Mouse (Mus musculus): ENCODE measurements at regions not wholly inside any gene's neighbourhood (a gene's known extent, or its start where the extent isn't known, plus 50 kb on each side); places are given as distances from the start of the nearest gene placed in this dataset.

GRCm38 (mm10) chr2:172728240-172728821 is 178.9 kb downstream of the Tfap2c start:
- H3K4me3 ChIP-seq (ENCODE audit: low read depth, low read length) = peak overlapping the region; percentile 23
- peak overlapping the region; percentile 43 for H3K4me2 ChIP-seq (ENCODE audit: low read depth, low read length)
- 2% methylated on average over 48 of the region's 53 CpGs for WGBS (ENCODE audit: insufficient replicate concordance)
- ATAC-seq (ENCODE audit: low read depth) = no peak
- no peak overlapping the region for H3K9ac ChIP-seq (ENCODE audit: low read depth, low read length)
- H3K27ac ChIP-seq (ENCODE audit: low read length) = no peak overlapping the region
- no peaks in the 10 kb centered on the region for H3K4me1 ChIP-seq (ENCODE audit: control insufficient read depth, low read depth, low read length)
- no peaks in the 10 kb centered on the region for H3K9me3 ChIP-seq (replicated peaks; ENCODE audit: control insufficient read depth, low read length)
- peaks cover 67% of the 10 kb centered on the region for H3K27me3 ChIP-seq (ENCODE audit: control insufficient read depth, insufficient read depth, low read depth, low read length)
- no peaks in the 10 kb centered on the region for H3K36me3 ChIP-seq (ENCODE audit: control insufficient read depth, insufficient read depth)

- Histone ChIP-seq H3K4me1 (ENCODE audit: control insufficient read depth, low read depth, low read length) (no peaks in the 10 kb centered on the region), H3K9me3 (replicated peaks; ENCODE audit: control insufficient read depth, low read length) (no peaks in the 10 kb centered on the region), H3K27me3 (ENCODE audit: control insufficient read depth, insufficient read depth, low read depth, low read length) (peaks cover 73% of the 10 kb centered on the region), H3K27ac (ENCODE audit: low read length) (no peak overlapping the region), H3K4me2 (ENCODE audit: low read depth, low read length) (no peak overlapping the region), H3K36me3 (ENCODE audit: control insufficient read depth, insufficient read depth) (no peaks in the 10 kb centered on the region), H3K9ac (ENCODE audit: low read depth, low read length) (no peak overlapping the region), H3K4me3 (ENCODE audit: low read depth, low read length) (no peak overlapping the region)
- no peak for ATAC-seq (ENCODE audit: low read depth)
- 39% methylated on average over 4 of the region's 4 CpGs for WGBS (ENCODE audit: insufficient replicate concordance)
These were observed 179.8 kb downstream of the Tfap2c start for GRCm38 (mm10) chr2:172729151-172729550.

GRCm38 (mm10) chr2:172729741-172730140 is 180.3 kb downstream of the Tfap2c start:
- no peaks in the 10 kb centered on the region for H3K9me3 ChIP-seq (replicated peaks; ENCODE audit: control insufficient read depth, low read length)
- no peak overlapping the region for H3K27ac ChIP-seq (ENCODE audit: low read length)
- 51% methylated on average over 9 of the region's 9 CpGs for WGBS (ENCODE audit: insufficient replicate concordance)
- H3K4me2 ChIP-seq (ENCODE audit: low read depth, low read length) = no peak overlapping the region
- no peak overlapping the region for H3K9ac ChIP-seq (ENCODE audit: low read depth, low read length)
- H3K27me3 ChIP-seq (ENCODE audit: control insufficient read depth, insufficient read depth, low read depth, low read length) = peaks cover 77% of the 10 kb centered on the region
- no peak for ATAC-seq (ENCODE audit: low read depth)
- no peaks in the 10 kb centered on the region for H3K36me3 ChIP-seq (ENCODE audit: control insufficient read depth, insufficient read depth)
- no peaks in the 10 kb centered on the region for H3K4me1 ChIP-seq (ENCODE audit: control insufficient read depth, low read depth, low read length)
- no peak overlapping the region for H3K4me3 ChIP-seq (ENCODE audit: low read depth, low read length)

- Histone ChIP-seq H3K9ac (ENCODE audit: low read depth, low read length) (no peak overlapping the region), H3K27me3 (ENCODE audit: control insufficient read depth, insufficient read depth, low read depth, low read length) (peaks cover 80% of the 10 kb centered on the region), H3K27ac (ENCODE audit: low read length) (no peak overlapping the region), H3K9me3 (replicated peaks; ENCODE audit: control insufficient read depth, low read length) (no peaks in the 10 kb centered on the region), H3K36me3 (ENCODE audit: control insufficient read depth, insufficient read depth) (no peaks in the 10 kb centered on the region), H3K4me1 (ENCODE audit: control insufficient read depth, low read depth, low read length) (no peaks in the 10 kb centered on the region), H3K4me3 (ENCODE audit: low read depth, low read length) (no peak overlapping the region), H3K4me2 (ENCODE audit: low read depth, low read length) (no peak overlapping the region)
- WGBS (ENCODE audit: insufficient replicate concordance) = 3% methylated on average over 18 of the region's 18 CpGs
- ATAC-seq (ENCODE audit: low read depth) = no peak
These were observed 182.0 kb downstream of the Tfap2c start for GRCm38 (mm10) chr2:172731408-172731807.

GRCm38 (mm10) chr2:172732453-172733210 is 183.2 kb downstream of the Tfap2c start:
- H3K36me3 ChIP-seq (ENCODE audit: control insufficient read depth, insufficient read depth) = no peaks in the 10 kb centered on the region
- 6% methylated on average over 19 of the region's 19 CpGs for WGBS (ENCODE audit: insufficient replicate concordance)
- no peak for ATAC-seq (ENCODE audit: low read depth)
- H3K4me3 ChIP-seq (ENCODE audit: low read depth, low read length) = no peak overlapping the region
- H3K9me3 ChIP-seq (replicated peaks; ENCODE audit: control insufficient read depth, low read length) = no peaks in the 10 kb centered on the region
- H3K27me3 ChIP-seq (ENCODE audit: control insufficient read depth, insufficient read depth, low read depth, low read length) = peaks cover 67% of the 10 kb centered on the region
- H3K9ac ChIP-seq (ENCODE audit: low read depth, low read length) = no peak overlapping the region
- no peaks in the 10 kb centered on the region for H3K4me1 ChIP-seq (ENCODE audit: control insufficient read depth, low read depth, low read length)
- H3K27ac ChIP-seq (ENCODE audit: low read length) = no peak overlapping the region
- no peak overlapping the region for H3K4me2 ChIP-seq (ENCODE audit: low read depth, low read length)

- Histone ChIP-seq H3K27ac (ENCODE audit: low read length) (no peak overlapping the region), H3K36me3 (ENCODE audit: control insufficient read depth, insufficient read depth) (no peaks in the 10 kb centered on the region), H3K4me3 (ENCODE audit: low read depth, low read length) (no peak overlapping the region), H3K9ac (ENCODE audit: low read depth, low read length) (no peak overlapping the region), H3K4me1 (ENCODE audit: control insufficient read depth, low read depth, low read length) (no peaks in the 10 kb centered on the region), H3K27me3 (ENCODE audit: control insufficient read depth, insufficient read depth, low read depth, low read length) (peaks cover 63% of the 10 kb centered on the region), H3K9me3 (replicated peaks; ENCODE audit: control insufficient read depth, low read length) (no peaks in the 10 kb centered on the region), H3K4me2 (ENCODE audit: low read depth, low read length) (no peak overlapping the region)
- ATAC-seq (ENCODE audit: low read depth) = no peak
- WGBS (ENCODE audit: insufficient replicate concordance) = 4% methylated on average over 9 of the region's 9 CpGs
These were observed 184.1 kb downstream of the Tfap2c start for GRCm38 (mm10) chr2:172733403-172733995.

- 14% methylated on average over 6 of the region's 6 CpGs for WGBS (ENCODE audit: insufficient replicate concordance)
These were observed 186.2 kb downstream of the Tfap2c start for GRCm38 (mm10) chr2:172735621-172736020.

GRCm38 (mm10) chr2:172739041-172739491 is 189.7 kb downstream of the Tfap2c start:
- Histone ChIP-seq H3K4me2 (ENCODE audit: low read depth, low read length) (no peak overlapping the region), H3K27me3 (ENCODE audit: control insufficient read depth, insufficient read depth, low read depth, low read length) (peaks cover 31% of the 10 kb centered on the region), H3K9me3 (replicated peaks; ENCODE audit: control insufficient read depth, low read length) (no peaks in the 10 kb centered on the region), H3K27ac (ENCODE audit: low read length) (no peak overlapping the region), H3K4me3 (ENCODE audit: low read depth, low read length) (no peak overlapping the region), H3K4me1 (ENCODE audit: control insufficient read depth, low read depth, low read length) (no peaks in the 10 kb centered on the region), H3K36me3 (ENCODE audit: control insufficient read depth, insufficient read depth) (no peaks in the 10 kb centered on the region), H3K9ac (ENCODE audit: low read depth, low read length) (no peak overlapping the region)
- ATAC-seq (ENCODE audit: low read depth) = no peak
- 6% methylated on average over 11 of the region's 11 CpGs for WGBS (ENCODE audit: insufficient replicate concordance)

More at GRCm38 (mm10) chr2:172735621-172736020, 186.2 kb downstream of the Tfap2c start:
- H3K9me3 ChIP-seq (replicated peaks; ENCODE audit: control insufficient read depth, low read length) = no peaks in the 10 kb centered on the region
- no peak overlapping the region for H3K27ac ChIP-seq (ENCODE audit: low read length)
- H3K4me1 ChIP-seq (ENCODE audit: control insufficient read depth, low read depth, low read length) = no peaks in the 10 kb centered on the region
- no peak overlapping the region for H3K9ac ChIP-seq (ENCODE audit: low read depth, low read length)
- H3K4me3 ChIP-seq (ENCODE audit: low read depth, low read length) = no peak overlapping the region
- no peak for ATAC-seq (ENCODE audit: low read depth)
- H3K4me2 ChIP-seq (ENCODE audit: low read depth, low read length) = no peak overlapping the region
- H3K27me3 ChIP-seq (ENCODE audit: control insufficient read depth, insufficient read depth, low read depth, low read length) = peaks cover 57% of the 10 kb centered on the region
- H3K36me3 ChIP-seq (ENCODE audit: control insufficient read depth, insufficient read depth) = no peaks in the 10 kb centered on the region

- no peak overlapping the region for H3K4me2 ChIP-seq (ENCODE audit: low read depth, low read length)
- H3K27ac ChIP-seq (ENCODE audit: low read length) = no peak overlapping the region
- no peak overlapping the region for H3K4me3 ChIP-seq (ENCODE audit: low read depth, low read length)
- H3K9ac ChIP-seq (ENCODE audit: low read depth, low read length) = no peak overlapping the region
- ATAC-seq (ENCODE audit: low read depth) = no peak
- WGBS (ENCODE audit: insufficient replicate concordance) = 3% methylated on average over 19 of the region's 19 CpGs
- peaks cover 29% of the 10 kb centered on the region for H3K27me3 ChIP-seq (ENCODE audit: control insufficient read depth, insufficient read depth, low read depth, low read length)
- H3K4me1 ChIP-seq (ENCODE audit: control insufficient read depth, low read depth, low read length) = no peaks in the 10 kb centered on the region
- H3K9me3 ChIP-seq (replicated peaks; ENCODE audit: control insufficient read depth, low read length) = no peaks in the 10 kb centered on the region
- H3K36me3 ChIP-seq (ENCODE audit: control insufficient read depth, insufficient read depth) = no peaks in the 10 kb centered on the region
These were observed 190.1 kb downstream of the Tfap2c start for GRCm38 (mm10) chr2:172739529-172739928.
